Mouse (Mus musculus) adrenal gland, adult 2 months (tissue): Measurements from ENCODE around the gene Ttc30a2. TPM values are rescaled to one million over a fixed set of nuclear protein-coding genes. Genes with fewer than 3 reads are reported as not detected.
"Not testable (repeated sequence)": the region's sequence is repeated elsewhere in the genome, so short reads cannot be mapped to it uniquely, and the experiment has no call there.

Source experiments
- DNase-seq: peaks from one replicate; pipeline ENCODE4 v3.0.0; 2021
- polyA plus RNA-seq: library from polyadenylated mRNA; depleted of rRNA; stranded (reverse); fragments of >200 nt; gene quantifications from 2 replicates; pipeline ENCODE4 v1.2.3, GENCODE M21; 2012
- total RNA-seq, 2 experiments: library from RNA; stranded (reverse); gene quantifications; 2 replicates each; pipeline ENCODE4 v1.2.3; 2021

Gene Ttc30a2
- total and polyA plus RNA-seq, 3 experiments = 0.23 to 0.62 (median 0.38) TPM

DNA sequence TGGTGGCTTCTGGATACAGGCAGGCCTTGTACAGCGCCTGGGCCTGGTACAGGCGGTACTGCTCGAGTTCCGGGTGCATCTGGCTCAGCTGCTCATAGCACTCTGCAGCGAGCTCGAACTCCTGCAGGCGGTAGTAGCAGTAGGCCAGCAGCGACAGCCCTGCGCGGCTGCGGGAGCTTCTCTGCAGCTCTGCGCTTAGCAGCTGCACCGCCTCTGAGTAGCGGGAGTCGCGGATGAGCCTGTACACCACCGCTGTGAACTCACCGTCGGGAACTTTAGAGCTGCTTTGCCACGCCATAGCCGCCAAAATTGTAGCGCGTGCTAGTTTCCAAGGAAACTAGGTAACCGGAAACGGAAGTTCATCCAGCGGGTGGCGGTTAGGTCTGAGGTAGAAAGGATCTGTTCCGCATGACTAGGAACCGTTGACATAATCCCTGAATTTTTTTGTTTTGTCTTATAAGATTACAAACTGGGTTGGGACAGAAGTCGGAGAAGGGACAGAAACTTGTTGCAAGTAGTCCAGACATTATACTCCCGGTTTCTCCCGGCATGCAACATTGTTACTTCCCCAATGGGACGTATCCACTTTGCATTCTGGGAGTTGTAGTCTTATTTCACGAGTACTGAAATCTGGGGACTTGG lies 3.6 kb upstream of the Ttc30a2 start, which contains the start of gene Ttc30a1:
Ttc30a1 (minus strand) TSS at position 528 of the 642 bp plus-strand sequence.
- peak; percentile 85 for DNase-seq

DNA sequence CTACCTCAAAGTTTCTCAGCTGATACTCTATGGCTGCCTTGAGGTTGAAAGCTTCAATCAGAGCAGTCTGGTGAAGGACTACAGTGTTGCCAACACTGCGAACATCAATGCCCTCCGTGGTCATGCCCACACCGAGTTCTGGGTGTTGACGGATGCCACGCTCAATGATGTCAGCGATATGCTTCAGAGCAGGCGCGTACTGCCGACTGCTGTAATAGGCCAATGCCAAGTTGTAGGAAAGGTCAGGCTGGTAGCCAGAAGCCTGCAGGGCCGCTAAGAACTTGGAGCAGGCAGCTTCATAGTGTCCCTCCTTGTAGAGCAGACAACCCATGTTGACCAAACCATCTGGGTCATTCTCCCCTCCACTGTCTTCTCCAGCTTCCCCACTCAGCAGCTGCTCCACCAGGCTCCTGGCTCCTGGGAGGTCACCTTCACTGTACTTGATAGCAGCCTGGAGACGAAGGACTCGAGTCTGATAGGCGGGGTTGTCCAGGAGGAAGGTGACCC lies 3.0 kb upstream of the Ttc30a2 start:
- DNase-seq = not testable (repeated sequence)

DNA sequence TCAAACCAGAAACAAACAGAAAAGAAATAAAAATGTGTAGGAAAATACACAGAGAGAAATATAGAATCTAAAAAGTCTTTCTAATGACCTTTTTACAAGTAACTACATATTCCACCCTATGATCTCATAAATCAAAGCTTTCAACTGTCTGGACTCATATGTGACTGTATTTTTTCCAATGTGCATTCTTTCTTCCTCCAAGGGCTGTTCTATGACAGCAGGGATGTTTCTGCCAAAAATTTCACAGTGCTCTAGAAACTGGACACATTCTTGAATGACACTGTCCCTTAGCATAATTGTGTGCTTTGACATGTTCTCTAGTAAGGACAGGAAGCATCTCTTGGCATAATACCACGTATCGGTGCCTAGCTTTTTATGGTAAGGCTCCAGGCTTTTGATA lies 1.9 kb downstream of the Ttc30a2 start:
- DNase-seq = not testable (repeated sequence)

DNA sequence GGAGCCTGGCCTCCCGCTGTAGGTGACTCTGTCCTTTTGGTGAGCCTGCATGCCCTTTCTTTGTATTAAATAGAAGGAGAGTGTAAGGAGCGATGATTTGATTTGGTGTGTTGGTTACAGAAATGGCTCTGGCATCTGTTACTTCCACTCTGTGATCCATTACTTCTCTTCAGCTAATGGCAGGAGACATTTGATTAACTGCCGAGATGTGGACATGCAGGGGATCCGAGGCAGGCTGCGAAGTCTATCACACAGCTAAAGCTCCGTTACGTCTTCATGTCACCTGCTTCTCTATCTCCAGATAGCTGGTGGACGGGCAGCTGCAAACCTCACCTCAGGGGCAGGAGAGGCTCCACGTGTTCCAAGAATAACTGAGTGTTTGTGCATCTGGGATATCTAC lies 3.8 kb downstream of the Ttc30a2 start:
- no peak for DNase-seq

DNA sequence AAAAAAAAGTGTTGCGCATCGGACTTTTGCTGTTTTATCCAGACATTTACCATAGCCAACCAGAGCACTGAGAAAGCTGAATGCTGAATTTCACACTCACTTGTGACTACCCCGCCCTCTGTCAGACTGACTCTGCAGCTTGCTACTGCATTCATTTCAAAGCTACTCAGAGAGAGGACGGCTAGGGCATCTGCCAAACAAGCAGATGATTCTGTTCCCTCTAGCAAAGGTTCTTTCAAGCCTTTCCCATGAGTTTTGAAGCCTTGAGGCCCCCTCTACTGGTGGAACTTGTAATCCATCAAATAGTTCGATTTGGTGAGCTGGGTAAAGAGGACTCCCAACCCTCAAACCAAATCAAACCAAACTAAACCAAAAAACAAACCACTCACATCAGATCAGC lies 13.0 kb downstream of the Ttc30a2 start:
- DNase-seq = peak; percentile 86

DNA sequence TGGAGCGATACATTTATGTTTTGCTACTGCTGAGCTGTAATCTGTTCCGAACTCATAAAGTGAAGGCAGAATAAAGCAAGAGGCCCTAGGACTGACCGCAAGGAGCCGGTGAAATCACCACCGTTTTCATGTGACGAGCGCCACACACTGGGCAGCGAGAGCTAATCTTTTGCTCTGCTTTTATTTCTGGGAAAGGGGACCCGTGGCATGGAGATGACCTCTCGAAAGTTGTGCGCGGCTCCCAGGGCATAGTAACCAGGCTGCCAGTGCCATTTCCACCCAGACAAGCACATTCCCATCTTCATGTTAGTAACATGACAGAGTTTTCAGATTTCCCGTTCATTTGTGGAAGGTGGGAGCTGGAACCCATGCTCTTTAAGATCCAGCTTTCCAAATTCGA lies 13.5 kb downstream of the Ttc30a2 start:
- peak; percentile 90 for DNase-seq

DNA sequence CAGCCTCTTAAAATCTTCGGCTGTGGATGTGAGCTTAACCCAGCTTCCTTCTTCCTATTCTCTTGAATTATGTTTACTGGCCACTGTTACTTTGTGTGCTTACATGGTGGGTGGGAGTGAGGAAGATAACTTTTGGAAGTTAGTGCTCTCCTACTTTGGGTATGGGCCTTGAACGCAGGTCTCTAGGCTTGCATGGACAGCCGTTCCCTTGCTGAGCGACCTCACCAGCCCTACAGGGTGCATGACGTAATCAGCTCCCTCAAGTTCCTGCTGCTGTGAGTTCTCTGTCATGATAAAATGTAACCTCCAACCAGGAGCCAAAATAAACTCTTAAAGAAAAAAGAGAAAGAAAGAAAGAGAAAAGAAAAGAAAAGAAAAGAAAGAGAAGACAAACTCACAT lies 13.9 kb downstream of the Ttc30a2 start:
- peak; percentile 38 for DNase-seq

DNA sequence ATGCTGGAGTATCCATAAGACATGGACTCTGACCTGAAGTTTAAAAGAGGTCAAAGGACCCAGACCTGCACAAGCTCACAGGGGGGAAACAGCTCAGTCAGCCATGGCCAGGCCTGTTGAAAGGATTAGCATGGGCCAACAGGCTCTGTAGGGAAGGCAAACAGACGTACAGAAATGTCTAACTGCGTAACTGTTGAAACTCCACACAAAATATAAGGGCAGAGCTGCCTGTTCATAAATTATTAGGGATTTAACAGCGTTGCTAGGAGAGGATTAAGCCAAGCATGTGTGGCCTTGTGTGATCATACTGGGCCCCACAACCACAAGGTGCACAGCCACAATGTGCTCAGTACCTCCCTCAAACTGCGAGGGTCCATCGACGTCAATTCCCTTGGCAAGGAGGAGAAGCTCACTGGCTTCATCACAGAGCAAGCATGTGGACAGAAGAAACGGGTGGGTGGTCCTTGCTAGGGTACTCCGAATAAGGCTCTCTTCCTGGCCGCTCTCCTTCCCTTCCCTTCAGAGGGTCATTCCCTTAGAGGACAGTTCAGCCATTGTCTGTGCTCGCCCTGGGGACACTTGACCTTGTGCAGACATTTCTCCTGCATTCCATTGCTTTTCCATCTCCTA lies 14.6 kb downstream of the Ttc30a2 start:
- DNase-seq = no peak

DNA sequence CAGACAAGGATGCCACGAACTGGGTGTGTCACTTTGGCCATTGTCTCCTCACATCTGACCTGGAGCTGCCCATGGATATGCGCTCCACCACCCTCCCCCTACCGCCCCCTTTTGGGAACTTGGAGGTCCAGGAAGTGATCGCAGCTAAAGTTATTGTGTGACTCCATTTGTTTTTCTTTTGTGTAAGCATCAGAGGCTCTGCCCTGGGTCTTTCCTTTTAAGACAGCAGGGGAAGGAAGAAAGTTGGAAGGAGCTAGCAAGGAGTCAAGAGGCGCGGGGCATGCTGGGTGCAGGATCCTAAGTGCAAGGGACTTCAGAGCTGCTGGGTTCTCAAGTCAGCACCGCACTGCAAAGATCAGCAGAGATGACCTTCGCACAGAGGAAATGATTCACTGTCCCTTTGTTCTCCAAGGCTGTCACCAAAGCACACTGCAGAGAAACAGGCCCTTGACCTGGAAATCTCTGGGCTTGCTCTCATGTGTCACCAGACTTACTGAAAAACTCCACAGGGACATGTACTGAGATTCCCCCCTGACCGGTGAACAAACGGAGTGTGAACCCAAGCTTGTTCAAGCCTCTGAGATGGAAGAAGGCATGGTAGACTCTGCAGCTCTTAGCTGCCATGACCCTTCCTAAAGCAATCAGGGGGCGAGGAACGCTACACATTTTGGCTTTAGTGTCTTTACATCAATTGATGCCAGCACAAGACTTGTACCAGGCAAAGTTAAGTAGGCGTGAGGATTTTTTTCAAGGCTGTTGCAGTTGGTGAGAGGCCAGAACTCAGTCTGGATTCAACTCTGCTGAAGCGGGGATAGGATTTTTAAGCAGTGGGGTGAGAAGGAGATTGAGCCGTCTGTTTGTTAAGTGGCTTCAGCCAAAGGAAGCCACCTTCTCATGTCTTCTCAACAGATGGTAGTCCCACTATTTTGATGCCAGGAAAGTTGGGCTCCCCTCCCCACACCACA lies 17.3 kb downstream of the Ttc30a2 start:
- peak; percentile 90 for DNase-seq

DNA sequence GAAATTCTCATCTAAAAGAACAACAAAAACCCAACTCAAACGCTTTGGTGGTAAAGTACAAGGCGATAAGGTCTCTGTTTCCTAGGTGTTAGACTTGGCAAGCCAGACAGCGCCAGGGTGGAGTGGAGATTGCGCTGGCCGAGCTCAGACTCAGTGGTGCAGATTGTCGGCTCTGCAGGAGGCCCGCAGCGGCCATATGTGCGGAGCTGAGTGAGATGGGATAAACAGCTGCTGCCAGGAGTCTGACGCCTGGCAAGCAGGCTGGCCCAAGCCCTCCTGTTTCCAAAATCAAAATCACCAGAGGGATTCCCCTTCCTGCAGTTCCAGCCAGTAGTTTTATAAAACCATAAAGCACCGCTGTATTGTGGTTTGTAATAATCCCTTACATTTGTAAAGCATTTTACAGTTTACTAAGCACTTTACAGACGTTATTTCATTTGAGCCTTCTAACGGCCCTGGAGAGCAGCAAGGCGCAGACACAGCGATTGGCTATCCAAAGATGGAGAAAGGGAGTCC lies 18.1 kb downstream of the Ttc30a2 start:
- DNase-seq = peak; percentile 52

DNA sequence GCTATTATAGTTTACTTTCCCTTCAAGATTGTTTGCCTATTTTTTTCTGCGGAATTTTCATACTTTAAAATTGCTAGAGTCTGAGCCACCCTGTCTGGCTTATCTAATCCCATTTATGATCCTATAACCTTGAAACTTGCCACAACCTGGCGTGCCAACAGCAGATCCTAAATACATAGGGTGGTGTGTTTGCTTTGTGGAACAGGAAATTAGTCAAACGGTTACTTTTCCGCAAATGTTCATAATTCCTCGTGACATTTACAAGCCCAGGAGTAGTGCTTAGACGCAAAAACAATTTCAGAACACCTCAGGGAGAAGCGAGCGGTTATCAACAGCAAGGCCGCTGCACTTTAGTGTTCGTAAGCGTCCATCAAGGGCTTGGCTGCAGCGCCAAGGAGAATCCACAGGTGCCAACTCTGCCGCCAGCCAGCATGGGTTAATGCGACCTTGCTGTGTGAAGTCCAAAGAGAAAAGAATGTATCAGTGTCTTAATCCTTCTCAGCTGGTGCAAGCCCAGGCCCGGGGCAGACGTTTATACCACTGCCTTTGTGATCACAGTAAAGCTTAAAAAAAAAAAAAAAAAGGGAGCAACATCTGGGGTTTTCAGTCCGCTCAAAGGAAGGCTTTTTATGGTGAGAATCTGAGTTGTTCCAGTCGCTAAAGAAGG lies 18.7 kb downstream of the Ttc30a2 start:
- peak; percentile 68 for DNase-seq

DNA sequence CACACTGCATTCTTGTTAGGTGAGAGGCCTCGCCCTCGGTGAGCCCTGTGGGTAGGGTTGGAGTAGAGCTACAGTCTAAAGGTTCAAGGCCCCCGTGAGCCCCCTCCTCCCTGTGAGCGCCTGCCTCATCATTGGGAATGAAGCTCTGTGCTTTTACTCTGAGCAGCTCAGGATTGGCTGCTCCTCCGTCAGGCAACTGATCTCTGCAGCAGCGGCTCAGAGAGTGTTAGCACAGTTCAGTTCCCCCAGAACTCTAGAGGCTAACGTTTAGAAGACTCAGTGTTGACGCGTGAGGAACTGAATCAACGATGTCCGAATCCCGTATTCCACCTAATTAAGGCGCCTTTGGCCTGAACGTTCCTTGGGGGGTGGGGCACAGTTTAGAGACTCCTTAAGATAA lies 22.3 kb downstream of the Ttc30a2 start:
- DNase-seq = no peak

DNA sequence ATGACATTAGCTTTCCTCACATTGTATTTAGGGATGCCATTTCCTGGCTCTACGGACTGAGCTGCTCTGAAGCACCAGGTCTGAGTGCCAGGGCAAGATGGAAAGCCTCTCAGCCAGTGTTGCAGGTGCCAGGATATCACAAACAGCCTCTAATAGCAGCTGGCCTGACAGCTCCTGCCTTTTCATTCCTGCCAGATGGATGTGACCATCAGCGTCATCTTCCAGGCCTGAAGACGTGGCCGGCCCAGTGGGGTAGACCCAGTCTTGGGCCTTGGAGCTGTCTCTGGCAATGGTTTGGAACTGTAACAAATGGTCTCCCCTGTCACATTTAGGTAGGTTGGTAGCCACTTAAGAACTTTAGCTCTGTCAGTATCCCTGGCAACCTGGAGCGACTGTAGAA lies 24.6 kb downstream of the Ttc30a2 start:
- DNase-seq = no peak

DNA sequence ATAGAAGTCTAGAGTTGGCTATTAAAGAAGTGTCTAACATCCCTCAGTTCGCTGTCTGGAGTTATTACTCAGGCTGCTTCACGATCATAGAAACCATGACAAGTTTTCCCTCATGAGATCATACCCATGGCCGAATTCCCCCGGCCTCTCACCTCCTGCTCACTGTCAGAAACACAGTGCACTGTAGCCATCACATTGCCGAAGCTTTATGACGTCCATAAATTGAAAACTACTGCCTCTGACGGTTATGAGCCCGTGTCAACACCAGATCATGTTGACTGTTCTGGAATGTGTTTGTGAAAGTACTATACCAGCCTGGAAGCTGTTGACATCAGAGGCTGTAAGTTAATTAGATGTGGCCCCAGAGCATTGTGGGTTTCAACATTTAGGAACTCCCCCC lies 27.3 kb downstream of the Ttc30a2 start:
- DNase-seq = no peak

DNA sequence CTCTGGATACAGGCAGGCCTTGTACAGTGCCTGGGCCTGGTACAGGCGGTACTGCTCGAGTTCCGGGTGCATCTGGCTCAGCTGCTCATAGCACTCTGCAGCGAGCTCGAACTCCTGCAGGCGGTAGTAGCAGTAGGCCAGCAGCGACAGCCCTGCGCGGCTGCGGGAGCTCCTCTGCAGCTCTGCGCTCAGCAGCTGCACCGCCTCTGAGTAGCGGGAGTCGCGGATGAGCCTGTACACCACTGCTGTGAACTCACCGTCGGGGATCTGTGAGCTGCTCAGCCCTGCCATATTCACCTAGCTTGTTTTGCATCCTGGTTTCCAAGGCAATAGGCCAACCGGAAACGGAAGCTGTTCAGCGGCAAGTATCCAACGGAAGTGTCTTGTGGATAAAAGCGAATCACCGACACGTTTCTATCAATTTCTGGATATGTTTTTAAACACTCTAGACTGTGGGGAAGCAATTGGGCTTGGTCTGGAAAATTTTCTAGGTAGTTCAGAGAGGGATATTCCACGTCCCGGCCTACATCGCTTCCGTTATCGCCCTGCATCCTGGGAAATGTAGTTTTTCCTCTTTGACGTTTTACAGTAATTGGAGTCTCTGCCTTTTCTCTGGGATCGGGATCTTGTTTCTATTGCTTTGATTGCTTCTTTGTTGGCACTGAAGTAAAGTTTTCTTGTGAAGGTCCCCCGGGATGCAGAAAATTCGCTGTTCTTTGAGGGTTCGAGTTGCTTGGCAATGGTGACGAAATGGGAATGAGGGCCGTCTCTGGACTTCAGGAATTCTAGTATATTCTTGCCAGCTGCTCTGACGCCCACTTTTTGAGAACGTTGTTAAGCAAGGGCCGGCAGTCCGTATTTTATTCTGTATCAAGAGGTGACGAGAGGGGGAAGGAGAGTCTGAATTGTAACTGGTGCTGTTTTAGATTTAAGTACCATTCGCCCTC lies 39.6 kb downstream of the Ttc30a2 start, which contains the start of gene Ttc30b:
Ttc30b (minus strand) TSS at position 469 of the 947 bp plus-strand sequence.
- DNase-seq = peak; percentile 84

DNA sequence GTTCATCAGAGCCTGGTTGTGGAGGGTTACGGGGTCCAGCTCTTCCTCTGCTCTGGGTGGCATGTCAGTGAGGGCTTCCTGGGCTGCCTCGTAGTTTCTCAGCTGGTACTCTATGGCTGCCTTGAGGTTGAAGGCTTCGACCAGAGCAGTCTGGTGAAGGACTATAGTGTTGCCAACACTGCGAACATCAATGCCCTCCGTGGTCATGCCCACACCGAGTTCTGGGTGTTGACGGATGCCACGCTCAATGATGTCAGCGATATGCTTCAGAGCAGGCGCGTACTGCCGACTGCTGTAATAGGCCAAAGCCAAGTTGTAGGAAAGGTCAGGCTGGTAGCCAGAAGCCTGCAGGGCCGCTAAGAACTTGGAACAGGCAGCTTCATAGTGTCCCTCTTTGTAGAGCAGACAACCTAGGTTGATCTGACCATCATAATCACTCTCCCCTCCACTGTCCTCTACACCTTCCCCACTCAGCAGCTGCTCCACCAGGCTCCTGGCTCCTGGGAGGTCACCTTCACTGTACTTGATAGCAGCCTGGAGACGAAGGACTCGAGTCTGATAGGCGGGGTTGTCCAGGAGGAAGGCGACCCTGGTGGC lies 40.4 kb downstream of the Ttc30a2 start:
- DNase-seq = peak; percentile 24

DNA sequence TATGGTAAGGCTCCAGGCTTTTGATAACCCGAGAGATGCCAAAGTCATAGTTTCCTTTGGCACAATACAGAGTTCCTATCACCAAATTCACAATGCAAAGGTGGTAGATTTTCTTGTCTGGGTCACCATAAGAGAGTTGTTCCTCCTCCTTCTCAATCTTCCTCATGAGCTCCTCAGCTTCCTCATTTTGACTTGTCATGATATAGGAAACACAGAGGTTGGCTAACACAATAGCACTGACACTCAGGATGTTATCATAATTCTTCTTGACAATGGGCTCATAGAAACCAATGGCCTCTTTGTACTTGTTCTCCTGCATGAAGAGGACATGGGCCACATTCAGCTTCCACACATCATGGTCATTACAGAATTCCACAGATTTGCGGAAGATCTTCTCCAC lies 41.3 kb downstream of the Ttc30a2 start:
- DNase-seq = not testable (repeated sequence)

DNA sequence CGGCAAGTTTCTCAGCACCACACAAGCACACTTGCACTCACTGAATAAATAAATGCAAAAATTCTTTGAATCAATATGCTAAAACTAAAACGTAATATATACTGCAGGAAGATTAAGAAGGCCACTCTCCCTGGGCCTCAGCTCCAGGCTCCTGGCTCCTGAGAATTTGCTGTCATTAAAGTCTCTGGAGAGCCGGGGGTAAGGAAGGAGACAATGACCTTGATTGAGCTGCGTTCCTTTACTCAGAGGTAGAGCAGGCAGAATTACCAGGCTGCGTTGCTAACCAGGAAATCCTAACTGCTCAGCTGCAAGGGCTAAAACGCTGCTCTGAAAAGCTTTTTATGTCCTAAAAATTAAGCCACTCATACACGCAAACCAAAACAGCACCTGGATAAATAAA lies 44.4 kb downstream of the Ttc30a2 start:
- DNase-seq = peak; percentile 22

DNA sequence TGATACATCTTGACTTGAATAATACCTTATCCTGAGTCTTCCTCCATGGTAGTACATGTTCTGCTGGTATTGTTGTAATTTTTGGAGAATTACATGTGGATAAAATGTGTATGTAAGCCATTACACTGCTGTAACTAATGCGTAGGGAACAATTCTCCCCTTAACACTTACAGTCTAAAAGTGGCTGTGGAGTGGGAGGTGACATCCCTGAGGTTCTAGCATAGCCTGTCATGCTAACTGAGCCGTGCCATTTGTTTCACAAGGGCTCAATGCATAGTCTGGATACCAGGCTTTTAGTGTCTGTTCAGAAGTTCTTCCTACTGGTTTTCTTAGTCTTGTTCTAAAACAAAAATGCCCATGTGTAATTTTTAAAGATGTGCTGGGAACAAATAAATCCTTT lies 47.0 kb downstream of the Ttc30a2 start:
- no peak for DNase-seq
